Mouse (Mus musculus): ENCODE data around the gene Mrpl14.

The Mrpl14 gene

DNA sequence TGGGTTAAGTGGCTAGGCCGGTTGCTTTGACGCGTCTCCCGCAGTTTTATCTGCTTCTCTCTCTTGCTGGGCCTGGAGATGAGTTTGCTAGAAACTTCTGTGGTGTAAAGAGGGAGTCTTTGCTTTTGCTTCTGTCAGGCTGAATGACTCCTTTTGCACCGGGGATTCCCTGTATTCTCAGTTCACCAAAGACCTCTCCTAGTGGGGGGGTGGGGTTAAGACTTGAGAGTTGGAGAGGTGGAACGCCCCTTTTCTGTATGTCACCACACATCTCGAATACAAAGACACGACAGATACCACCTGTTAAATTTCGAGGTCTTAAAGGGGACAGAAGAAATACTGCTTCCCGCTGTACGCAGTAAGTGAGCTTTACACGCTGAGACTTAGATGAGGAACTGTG is 594 bp downstream of the Mrpl14 start, which contains the start of gene Tmem63b:
TSS of gene Tmem63b (minus strand) at position 190 of the 400 bp plus-strand sequence.
- DNase-seq (ENCODE audit: low spot score in 2 of 2) = no peak

DNA sequence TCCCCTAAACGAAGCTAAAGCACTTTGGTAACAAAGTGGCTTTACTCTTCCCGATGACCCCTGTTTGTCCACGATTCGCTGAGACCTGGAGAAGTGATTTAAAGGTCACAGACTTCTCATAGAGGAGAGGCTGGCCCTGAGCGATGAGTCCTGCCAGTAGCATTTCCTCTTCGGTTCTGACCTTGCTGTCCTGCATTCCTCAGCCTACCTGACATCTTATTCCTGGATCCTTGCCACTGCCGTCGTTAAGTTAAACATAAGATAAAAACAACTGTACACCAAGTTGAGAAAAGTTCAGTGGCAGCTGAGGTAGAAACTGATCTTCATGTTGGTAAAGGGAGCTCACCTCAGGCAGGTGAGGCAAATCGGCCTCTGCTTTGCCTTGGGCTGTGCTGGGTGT is 3.0 kb downstream of the Mrpl14 start:
- DNase-seq (ENCODE audit: low spot score in 2 of 2) = no peak

DNA sequence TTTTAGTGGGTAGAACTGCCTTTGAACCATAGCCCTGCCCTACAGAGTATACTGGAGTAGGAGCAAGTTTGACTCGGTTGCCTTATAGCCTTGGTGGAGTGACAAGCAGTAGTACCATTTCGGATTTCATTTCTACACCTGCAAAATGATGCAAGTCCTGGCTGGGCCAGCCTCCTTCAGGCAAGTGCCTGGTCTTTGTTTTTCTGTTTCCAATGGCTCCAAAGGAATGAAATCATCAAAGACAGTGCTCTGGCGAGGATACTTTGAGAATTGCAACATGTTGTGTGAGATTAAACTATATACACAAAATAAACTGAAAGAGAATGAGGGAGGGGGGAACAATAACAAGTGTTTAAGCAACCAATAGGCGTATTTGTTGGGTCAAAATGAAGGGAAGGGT is 3.9 kb downstream of the Mrpl14 start:
- DNase-seq (ENCODE audit: low spot score in 2 of 2) = no peak

DNA sequence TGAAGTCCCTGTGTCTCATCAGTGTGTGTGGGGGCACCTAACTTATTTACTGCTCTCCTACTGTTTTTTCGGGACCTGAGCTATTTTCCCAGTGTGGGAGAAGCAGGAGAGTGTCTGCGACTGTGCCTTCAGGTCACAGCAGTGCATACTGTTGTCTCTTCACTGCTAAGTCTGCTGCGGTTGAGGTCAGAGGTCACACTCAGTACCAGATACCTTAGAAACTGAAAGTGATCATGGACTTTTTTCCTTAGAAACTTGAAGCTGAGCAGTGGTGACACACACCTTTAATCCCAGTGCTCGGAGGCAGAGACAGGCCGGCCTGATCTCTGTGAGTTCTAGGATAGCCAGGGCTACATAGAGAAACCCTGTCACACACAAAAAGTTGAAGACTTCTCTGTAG is 6.0 kb downstream of the Mrpl14 start:
- no peak for DNase-seq (ENCODE audit: low spot score in 2 of 2)

DNA sequence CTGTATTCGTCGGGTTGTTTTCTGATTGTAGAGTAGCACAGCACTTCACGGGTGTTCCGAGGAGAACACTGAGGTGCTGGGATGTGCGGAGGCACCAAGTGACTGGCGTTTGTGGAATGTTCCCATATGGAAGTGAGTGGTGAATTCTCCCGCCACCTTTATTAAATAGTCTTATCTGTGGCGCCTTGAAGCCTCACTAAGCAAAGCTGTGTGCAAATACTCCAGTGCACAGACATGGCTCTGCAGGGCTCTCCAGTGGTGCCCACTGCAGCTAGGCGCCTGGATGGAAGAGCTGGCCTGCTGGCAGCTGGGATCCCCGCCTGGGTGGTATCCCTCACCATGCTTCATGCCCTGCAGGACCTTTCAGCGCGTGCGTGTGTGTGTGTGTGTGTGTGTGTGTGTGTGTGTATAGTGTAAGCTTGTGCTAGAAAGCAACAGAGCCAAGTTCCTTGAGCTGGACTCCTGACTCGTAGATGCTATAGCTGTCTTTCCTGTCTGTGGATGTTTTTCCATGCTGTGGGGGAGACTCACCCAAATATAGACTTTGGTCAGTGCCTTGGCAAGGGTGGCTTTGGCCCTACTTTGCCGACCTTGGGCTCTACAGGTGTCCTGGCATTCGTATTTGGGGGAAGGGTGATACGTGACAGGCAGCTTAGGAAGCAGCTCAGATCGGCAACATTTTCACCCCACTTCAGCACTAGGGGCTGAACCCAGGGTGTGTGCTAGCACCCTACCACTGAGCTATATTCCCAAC is 7.9 kb downstream of the Mrpl14 start:
- DNase-seq (ENCODE audit: low spot score in 2 of 2) = no peak

DNA sequence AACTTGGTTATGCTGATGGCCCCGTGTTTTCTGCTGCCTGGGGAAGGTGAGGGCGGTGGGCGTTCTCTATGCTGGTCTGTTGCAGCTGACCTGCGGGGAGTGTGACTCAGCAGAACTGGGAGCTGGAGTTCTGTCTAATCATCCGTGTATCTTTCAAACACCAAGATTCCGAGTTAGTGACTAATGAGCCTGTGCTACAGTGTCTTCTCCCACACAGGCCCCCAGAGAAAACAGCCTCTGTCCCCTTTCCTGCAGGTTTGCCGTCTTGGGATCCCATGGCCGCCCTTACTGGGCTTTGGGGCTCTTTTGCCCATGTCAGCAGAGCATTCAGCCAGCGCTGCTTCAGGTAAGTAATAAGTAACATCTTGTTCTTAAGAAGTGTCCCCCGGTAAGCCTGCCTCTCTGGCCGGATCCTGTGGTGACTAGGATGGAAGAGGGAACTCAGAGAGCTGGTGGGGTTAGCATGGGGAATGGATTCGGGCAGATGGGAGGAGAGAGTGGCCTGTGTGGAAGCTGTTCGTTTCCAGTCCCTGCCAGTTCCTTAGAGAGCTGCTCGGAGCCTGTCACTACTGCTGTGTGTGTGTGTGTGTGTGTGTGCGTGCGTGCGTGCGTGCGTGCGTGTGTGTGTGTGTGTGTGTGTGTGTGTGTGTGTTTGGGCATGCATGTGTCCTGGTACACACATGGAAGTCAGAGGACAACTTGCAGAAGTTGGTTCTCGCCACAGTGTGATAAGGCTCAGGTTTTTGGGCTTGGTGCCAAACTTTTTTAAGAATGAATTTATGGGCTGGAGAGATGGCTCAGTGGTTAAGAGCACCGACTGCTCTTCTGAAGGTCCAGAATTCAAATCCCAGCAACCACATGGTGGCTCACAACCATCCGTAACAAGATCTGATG is 9.4 kb downstream of the Mrpl14 start:
- DNase-seq (ENCODE audit: low spot score in 2 of 2) = no peak

DNA sequence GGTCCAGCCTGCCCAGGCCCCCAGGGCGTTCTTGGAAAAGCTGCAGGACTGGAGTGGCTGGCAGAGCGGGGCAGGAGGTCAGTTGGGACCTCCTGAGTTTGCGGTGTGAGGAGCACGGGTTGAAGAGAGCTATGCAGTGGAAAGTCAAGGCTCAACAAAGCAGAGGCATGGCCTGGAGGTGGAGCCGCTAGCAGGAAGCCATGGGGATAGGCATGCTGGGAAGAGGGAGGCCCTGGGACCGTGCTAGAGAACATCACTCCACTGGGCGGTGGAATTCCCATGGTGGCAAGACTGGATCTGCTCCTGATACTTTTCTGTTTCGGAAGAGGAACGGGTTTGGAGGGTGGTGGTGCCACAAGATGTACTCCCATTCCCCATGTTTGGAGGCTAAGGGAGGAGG is 10.9 kb downstream of the Mrpl14 start:
- no peak for DNase-seq (ENCODE audit: low spot score in 2 of 2)

DNA sequence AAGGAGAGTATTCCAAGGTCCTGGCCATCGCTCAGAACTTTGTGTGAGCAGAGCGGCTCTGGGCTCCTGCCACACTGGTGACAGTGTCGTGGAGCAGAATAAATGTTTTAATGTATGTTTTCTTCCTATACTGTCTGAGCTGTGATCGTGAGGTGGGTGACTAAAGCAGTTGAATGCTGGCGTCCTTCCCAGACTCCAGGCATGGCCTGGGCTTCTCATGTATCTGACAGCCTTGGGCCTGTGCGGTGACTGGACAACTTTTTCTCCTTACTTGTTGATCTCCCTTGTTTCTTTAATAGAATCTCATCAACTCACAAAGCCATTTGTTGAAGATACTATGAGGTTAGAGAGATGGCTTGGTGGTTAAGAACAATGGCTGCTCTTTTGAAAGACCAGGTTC is 12.2 kb downstream of the Mrpl14 start:
- no peak for DNase-seq (ENCODE audit: low spot score in 2 of 2)

DNA sequence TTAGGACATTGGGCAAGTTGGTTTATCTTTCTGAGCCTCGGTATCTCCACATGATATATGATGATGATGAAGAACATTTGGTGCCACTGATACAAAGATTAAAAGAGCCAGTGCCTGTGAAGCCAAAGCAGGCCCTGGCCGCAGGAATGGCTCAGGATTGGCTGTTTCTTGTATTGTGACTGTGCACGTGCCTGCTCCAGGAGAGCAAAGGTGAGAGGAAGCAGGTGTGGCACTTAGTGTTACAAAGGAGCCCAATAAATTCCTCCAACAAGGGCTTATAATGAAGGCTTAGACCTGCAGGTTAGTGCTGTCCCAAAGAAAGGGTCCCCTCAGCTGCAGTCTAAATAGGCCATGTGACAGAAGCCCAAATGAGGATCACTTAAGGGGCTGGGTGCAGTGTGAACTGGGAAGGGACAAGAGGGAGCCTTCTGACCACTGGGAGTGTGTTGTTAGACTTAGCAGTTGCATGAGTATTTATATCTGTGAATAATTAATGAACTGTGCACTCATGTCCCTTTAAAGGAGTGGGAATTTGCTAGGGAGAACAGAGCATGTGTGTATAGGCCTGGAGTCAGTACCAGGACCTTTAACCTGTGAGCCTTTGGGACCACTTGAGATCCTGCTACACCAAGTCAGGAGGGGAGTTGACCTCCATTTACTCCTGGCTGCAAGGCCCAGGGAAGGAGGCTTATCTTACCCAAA is 13.1 kb downstream of the Mrpl14 start:
- no peak for DNase-seq (ENCODE audit: low spot score in 2 of 2)

DNA sequence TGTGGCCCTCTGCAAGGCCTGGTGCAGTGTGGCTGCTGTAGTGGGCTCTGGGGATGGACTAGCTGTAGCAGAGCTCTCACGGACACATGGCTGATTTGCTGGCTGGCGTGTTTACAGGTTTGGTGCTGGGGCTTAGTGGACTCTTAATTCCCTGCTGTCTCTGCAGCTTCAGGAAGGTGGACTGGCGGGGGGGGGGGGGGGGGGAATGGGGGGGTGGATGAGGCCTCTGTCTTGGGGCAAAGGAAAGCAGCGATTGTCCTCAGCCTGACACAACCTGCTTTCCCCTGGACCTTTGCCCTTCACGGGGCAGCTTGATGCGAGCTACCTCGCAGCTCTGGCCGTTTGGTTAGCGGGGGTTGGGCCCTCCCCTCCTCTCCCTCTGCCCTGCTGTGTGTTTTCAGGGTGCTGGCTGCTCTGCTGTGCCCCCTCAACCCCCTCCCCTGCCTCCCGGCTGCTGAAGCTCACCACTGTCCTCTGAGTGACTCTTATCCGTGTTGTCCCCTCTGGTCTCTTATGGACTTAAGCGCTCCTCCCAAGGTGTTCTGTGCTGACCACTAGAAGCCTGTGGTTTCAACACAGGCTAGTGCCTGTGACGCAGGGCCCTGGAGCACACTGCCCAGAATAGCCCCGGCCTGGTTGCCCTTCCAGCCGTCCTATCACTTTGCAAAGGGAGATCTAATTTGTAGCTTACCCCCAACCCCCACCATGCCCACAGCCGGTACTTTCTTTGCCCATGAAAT is 14.5 kb downstream of the Mrpl14 start:
- no peak for DNase-seq (ENCODE audit: low spot score in 2 of 2)

DNA sequence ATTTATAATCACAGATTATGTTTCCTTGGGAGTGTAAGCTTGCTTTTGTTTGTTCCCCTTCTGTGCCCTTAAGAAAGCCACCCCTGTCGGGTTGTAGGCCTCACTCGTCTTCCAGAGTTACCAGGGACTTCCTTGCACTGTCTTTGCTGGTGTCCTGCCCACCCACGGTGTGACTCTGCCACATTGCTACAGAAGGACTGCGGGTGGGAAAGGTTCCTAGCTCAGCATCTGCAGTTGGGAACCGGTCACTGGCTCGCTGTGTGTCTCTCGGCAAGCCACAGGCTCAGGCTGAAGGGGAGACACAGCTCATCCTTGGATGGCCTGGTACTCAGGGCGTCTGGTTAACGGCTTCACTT is 15.1 kb downstream of the Mrpl14 start:
- DNase-seq (ENCODE audit: low spot score in 2 of 2) = no peak

DNA sequence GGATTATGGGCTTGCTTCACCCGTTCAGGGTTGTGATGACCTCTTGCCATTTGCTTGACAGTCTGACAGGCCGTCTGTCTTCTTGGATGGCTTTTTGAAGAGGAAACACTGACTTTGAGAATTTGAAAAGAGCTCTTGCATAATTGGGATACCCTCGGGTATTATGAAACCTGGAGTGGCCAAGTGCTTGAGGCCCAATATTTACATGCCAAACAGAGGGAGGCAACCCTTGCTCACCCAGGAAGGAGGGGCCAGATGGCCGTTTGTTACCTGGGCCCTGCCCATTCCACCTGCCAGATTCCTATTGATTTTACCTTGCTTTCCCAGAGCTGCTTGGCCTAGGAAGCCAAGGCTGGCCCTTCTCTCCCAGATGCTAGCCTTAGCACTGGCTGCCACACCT is 16.1 kb downstream of the Mrpl14 start:
- DNase-seq (ENCODE audit: low spot score in 2 of 2) = peak in 1 of 2 experiments; percentile 40

DNA sequence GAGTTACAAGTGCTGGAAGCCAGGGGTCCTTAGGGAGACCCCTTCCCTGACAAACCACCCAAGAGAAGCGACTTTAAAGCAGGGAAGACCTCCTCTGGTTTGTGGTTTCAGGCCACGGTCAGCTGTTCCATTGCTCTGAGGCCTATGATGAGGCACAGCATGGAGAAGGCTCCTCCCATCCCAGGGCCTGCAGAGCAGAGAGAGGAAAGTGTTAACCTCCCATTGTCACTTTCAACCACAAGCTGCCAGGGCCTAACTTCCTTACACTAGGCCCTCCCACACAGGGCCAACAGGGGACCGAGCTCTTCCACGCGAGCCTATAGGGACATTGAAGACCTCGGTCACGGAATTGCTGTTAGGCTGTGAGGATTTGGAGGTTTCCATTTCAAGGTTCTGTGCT is 17.1 kb downstream of the Mrpl14 start:
- no peak for DNase-seq (ENCODE audit: low spot score in 2 of 2)

DNA sequence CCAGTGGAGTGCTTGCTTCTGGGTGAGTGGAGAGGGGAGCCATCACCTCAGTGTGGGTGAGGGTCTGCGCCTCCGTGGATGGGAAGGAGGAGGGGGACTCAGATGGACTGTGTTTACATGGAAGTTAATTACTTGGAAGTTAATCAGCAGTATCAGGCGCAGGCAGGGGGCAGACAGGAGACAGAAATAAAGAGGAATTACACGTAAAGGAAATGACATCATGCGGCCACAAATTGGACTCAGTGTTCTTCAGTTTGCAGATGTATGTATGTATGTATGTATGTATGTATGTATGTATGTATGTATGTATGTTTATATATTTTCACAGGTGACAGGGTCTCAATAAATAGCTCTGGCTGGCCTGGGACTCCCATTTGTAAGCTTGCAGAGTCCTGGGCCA is 20.7 kb downstream of the Mrpl14 start:
- no peak for DNase-seq (ENCODE audit: low spot score in 2 of 2)

DNA sequence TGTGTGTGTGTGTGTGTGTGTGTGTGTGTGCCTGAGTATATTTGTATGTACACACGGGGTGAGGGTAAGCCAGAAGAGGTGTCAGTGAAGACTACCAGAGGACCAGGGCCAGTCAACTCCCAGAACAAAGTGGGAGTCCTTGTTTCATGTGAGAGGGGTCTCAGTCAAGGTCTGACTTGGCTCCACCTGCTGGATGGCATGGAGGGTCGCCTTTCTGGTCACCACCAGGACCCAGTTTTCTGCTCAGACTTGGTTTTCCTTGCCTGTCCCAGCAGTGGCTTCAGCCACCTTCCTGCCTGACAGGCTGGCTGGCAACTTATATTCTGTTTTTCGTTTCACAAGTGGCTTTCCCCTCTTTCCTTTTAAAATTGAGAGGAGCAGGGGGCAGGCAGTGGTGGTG is 21.3 kb downstream of the Mrpl14 start:
- no peak for DNase-seq (ENCODE audit: low spot score in 2 of 2)

DNA sequence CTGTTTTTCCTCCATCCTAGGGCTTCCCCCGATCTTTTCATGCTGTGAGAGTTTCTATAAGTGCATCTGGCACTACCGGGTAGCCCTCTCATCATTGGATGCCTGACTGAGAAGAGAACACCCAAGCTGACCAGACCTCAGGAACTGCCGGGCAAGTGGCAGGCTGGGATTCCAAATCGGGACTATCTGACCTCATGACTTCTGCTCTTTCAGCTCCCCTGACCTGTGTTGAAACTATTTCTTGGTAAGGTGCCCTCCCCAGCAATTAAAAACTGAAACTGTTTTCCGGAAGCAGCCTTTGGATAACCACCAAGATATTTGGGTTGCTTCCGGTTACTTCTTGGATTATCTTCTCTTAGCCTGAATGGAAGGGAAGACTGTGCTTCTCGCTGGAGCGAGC is 22.1 kb downstream of the Mrpl14 start:
- no peak for DNase-seq (ENCODE audit: low spot score in 2 of 2)

DNA sequence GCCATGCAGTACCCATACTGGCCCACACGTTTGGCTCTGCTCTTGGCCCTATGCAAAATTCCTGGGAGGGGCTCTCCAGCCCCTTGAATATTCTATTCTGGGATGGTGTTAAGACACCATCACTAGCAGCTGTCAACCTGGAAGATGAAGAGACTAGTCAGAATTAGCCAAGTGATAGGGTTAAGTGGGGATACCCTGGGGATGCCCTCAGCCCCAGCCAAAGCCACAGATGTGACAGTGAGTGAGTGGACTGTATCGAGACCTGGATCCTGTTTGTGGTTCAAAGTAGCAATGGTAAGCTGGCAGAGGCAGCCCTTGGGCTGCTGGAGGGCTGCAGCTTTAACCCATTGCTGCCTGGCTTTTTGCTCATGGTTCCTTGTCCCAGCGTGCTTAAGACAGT is 23.7 kb downstream of the Mrpl14 start:
- DNase-seq (ENCODE audit: low spot score in 2 of 2) = no peak

DNA sequence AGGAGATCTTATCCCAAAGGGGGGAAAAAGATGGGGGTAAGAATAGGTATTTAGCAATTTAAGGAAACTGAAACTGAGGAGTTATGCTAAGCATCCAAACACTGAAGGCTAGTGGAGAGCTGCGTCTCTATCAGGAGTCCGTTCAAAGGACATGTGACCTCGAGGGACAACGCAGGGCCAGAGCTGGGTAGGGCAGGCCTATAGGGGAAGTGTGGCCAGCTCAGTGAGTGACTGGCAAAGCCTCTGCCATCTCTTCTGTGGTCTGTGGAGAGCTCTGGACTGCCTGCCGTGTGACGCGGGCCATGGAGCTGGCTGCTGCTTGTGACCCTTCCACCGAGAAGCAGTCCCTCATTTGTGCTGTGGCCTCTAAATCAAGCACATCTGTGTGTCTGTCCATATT is 24.3 kb downstream of the Mrpl14 start:
- DNase-seq (ENCODE audit: low spot score in 2 of 2) = no peak

DNA sequence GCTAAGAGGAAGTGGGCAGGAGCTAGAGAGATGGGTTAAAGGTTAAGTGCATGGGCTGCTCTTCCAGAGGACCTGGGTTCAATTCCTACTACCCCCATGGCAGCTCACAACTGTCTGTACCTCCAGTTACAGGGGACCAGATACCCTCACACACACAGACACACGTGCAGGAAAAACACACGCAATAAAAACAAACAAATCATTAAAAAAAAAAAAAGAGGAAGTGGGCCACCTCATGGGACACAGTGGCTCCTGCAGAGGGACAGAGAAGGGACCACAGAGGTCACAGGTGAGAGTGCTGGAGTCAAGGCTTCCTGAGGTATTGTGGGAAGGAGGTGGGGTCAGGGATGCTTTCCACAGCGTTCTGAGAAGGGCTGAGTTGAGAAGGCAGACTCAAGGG is 25.4 kb downstream of the Mrpl14 start:
- DNase-seq (ENCODE audit: low spot score in 2 of 2) = no peak

DNA sequence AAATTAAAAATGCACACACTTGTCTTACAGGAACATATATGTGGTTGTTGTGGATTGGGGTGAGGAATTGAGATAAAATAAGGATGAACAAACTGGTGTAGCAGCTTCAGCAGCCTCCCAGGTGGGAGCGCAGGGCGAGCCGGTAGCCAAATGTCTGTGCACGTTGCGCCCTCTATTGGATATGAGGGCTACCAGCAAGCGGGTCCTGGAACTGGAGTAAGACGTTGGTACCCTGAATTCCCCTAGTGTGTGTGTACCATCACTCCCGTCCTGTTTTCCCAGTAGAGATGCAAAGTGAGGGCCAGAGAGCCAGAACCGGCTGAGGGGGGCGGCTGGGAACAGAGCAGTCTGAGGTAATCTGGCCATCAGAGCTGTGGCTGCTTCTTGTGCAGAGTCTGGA is 32.2 kb downstream of the Mrpl14 start:
- DNase-seq (ENCODE audit: low spot score in 2 of 2) = peak; percentile 66 to 74

DNA sequence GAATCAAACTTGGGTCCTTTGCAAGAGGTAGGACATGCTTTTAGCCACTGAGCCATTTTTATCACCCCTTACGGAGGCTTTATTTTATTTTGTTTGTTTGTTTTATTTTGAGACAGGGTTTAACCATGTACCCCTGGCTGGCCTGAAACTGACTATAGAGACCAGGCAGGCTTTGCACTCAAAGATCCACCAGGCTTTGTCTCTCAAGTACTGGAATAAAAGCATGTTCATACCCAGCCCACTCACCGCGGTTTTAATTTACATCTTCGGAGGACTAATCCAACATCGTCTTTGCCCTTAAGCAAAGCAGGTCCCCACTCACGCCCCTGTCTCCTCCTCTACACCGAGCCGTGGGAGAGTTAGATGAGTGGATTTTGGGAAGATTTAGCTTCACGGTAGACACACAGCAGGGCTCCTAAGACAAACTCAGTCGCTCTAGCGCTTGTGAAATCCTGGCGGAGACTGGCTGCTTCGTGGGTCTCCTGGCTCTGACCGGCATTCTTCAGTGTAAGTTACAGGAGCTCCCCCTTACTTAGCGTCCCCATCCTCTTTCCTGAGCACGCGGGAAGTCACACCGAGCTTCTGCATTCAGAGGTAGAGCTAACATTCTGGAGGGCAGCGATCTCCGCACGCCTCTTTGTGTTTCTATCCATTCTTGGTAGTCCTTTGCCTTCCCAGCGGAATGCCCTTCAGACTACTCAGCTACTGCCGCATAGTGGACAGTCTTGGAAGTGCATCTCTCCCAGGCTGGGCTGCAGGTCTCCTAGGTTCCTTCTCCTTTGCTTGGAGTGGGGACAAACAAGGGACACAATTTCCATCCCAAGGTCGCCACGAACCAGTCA is 37.8 kb downstream of the Mrpl14 start:
- DNase-seq (ENCODE audit: low spot score in 2 of 2) = peak; percentile 74 to 75
